Mouse (Mus musculus) lung, embryonic 14.5 days (tissue): Measurements from ENCODE around the gene Gm42791. TPM values are rescaled to one million over a fixed set of nuclear protein-coding genes. Genes with fewer than 3 reads are reported as not detected.

ENCODE experiments used
- ATAC-seq: fragments of 200-750 bp; cut with Nextera tagmentation; 2 replicates; pipeline ENCODE4 v1.8.0; 2017; ENCODE audit warnings: mild to moderate bottlenecking, moderate TSS enrichment, moderate library complexity; ENCODE audit not compliant: insufficient read depth
- DNase-seq: peaks from one replicate; pipeline ENCODE4 v3.0.0-alpha.2; 2015
- H3K27ac ChIP-seq: fragments of 300-500 bp; sonication (generic); 2 replicates; pipeline ENCODE4 v1.5.1; 2014; ENCODE audit warnings: low read depth, mild to moderate bottlenecking, moderate library complexity
- H3K27me3 ChIP-seq: fragments of 300-500 bp; sonication (generic); 2 replicates; pipeline ENCODE4 v1.6.1; 2014; ENCODE audit warnings: low read length, control low read depth; ENCODE audit not compliant: insufficient read depth
- H3K36me3 ChIP-seq: fragments of 300-500 bp; sonication (generic); 2 replicates; pipeline ENCODE4 v1.6.1; 2014; ENCODE audit warnings: control low read depth; ENCODE audit not compliant: insufficient read depth
- H3K4me1 ChIP-seq: fragments of 300-500 bp; sonication (generic); 2 replicates; pipeline ENCODE4 v1.6.1; 2014; ENCODE audit warnings: antibody characterized with exemption, control low read depth; ENCODE audit not compliant: insufficient read depth
- H3K4me2 ChIP-seq: fragments of 300-500 bp; sonication (generic); 2 replicates; pipeline ENCODE4 v1.6.1; 2014; ENCODE audit warnings: mild to moderate bottlenecking
- H3K4me3 ChIP-seq: fragments of 300-500 bp; sonication (generic); 2 replicates; pipeline ENCODE4 v1.5.1; 2014; ENCODE audit warnings: low read depth, low read length
- H3K9ac ChIP-seq: fragments of 300-500 bp; sonication (generic); 2 replicates; pipeline ENCODE4 v1.6.1; 2014
- H3K9me3 ChIP-seq: fragments of 300-500 bp; sonication (generic); 2 replicates; pipeline ENCODE4 v1.6.1; 2016; ENCODE audit warnings: low read depth, low read length, control low read depth
- CTCF ChIP-seq: IDR thresholded peaks from 2 replicates; pipeline ENCODE4 v1.5.1; 2016; ENCODE audit warnings: antibody characterized with exemption, low read depth
- WGBS: fragments of 180-500 bp; shearing (Covaris S2); extraction: QIAGEN DNeasy Blood & Tissue Kit; methylation state at CpG from one replicate; pipeline ENCODE4 v1.1.7; 2014; 5-methylcytosine and 5-hydroxymethylcytosine counted together
- polyA plus RNA-seq: library from polyadenylated mRNA; unstranded; fragments of >200 nt; fragmentation: Nextera tagmentation; extraction: Ambion mirVana; gene quantifications from 2 replicates; pipeline ENCODE4 v1.2.1, GENCODE M21; 2014

Gm42791 gene
- polyA plus RNA-seq, 1 experiment from 2014 or later: 0.58 TPM

DNA sequence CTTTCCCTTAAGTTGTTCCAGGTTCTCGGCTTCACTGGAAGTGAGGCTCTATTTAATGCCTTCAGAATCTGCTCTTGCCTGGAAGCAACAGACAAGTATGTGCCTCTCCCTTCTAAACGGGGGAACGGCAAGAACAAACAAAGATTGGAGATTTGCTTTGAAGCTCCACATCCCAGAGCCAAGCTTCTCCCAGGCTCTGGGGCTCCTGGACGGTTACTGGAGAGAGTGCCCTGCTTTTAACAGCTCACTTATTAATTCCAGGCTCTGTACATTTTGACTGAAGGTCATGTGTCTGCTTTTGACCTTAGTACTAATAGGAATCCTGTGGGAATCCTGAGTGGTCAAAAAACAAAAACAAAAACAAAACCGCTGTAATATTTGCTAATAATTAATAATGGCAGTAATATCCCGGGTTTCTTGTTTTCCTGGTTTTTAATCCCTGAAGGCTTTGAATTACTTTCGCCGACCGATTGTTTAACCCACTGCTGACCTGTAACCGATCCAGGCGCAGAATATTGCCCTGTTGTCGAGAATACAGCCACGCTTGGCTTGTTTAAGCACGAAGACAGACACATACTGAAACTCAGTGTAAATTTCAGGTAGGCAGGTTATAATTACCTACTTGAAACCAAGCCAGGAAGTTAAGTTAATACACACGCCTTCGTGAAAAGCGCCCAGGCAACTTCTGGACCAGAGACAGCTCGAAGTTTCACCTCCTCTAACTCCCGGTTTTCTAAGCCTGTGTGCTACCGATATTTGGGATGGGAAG, 7.3 kb upstream of the Gm42791 start:
- no peak for TF ChIP-seq CTCF
- H3K9ac ChIP-seq: no peak overlapping the region
- H3K27me3 ChIP-seq: no peaks in the 10 kb centered on the region
- no peaks in the 10 kb centered on the region for H3K36me3 ChIP-seq
- 42% methylated on average over 20 of the region's 20 CpGs for WGBS
- 0 out of 2 replicates have a peak overlapping the region, but pooled peaks have one; percentile 15 for H3K4me2 ChIP-seq
- no peak for DNase-seq
- no peak for ATAC-seq
- H3K4me3 ChIP-seq: no peak overlapping the region
- H3K4me1 ChIP-seq: peaks cover 9% of the 10 kb centered on the region; the same call in 1 of the 2 replicates
- peak overlapping the region; percentile 56; the same call in 1 of the 2 replicates for H3K27ac ChIP-seq
- H3K9me3 ChIP-seq: no peaks in the 10 kb centered on the region

DNA sequence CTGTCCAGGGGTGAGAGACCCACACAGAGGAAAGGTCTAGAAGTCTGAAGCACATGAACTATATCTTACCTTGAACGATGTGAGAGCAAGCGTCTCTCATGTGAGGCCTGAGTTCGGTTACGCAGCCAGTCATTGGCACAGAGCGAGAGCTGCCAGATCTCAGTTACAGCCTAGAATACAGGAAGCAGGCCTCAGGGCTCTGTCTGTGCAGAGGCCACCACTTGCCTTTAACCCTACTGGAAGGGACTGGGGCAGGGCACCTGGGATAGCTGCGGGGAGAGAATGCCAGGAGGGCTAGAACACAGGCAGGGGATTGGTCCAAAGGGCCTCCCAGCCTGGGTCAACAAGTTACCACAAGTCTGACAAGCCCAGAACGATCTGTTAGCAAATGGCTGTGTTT, 4.9 kb upstream of the Gm42791 start:
- ATAC-seq (no peak), DNase-seq (no peak)
- no peaks in the 10 kb centered on the region for H3K36me3 ChIP-seq
- H3K4me2 ChIP-seq: no peak overlapping the region
- H3K9ac ChIP-seq: no peak overlapping the region
- no peak overlapping the region for H3K27ac ChIP-seq
- no peak overlapping the region for H3K4me3 ChIP-seq
- peaks cover 11% of the 10 kb centered on the region for H3K4me1 ChIP-seq
- no peaks in the 10 kb centered on the region for H3K9me3 ChIP-seq
- TF ChIP-seq CTCF: no peak
- H3K27me3 ChIP-seq: no peaks in the 10 kb centered on the region
- 84% methylated on average over 7 of the region's 7 CpGs for WGBS

DNA sequence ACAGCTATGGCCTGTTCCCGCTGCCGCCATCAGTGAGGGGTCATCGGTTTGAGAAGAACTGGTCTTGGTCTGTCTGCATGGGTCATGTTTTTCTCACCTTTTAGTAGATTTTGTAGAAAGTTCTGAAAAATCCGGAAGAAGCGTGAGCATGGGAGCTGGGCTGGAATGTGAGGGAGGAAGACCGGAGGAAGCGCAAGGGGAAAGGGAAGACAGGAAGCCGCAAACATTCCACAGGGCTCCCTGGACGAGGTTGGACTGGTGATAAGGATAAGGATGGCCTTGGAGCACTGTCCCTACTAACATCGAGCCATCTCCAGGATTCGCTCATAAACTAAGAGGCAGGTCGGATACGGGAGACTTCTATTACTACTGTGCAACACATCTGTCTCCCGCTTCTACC, 3.6 kb upstream of the Gm42791 start:
- 60% methylated on average over 14 of the region's 14 CpGs for WGBS
- DNase-seq (no peak), ATAC-seq (no peak)
- Histone ChIP-seq H3K4me1 (peaks cover 11% of the 10 kb centered on the region), H3K4me3 (no peak overlapping the region), H3K27ac (no peak overlapping the region), H3K27me3 (no peaks in the 10 kb centered on the region), H3K36me3 (no peaks in the 10 kb centered on the region), H3K9me3 (no peaks in the 10 kb centered on the region), H3K9ac (no peak overlapping the region), H3K4me2 (no peak overlapping the region)
- TF ChIP-seq CTCF: no peak

DNA sequence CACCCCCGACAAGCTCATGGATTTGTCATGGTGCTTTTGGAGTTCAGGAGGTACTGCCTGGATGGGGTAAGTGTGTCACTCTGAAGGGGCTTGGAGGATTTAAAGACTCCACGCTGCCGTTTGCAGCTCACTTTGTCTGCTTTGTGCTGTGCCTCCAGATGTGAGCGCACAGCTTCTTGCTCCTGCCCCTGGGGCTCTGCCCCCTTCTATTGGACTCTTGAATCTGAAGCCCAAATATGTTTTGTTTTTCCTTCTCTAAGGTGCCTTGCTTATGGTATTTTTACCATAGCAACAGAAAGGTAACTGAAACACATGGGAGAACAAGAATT, 1.7 kb upstream of the Gm42791 start:
- ATAC-seq (no peak), DNase-seq (no peak)
- H3K9me3 ChIP-seq: no peaks in the 10 kb centered on the region
- no peak overlapping the region for H3K4me2 ChIP-seq
- no peak overlapping the region for H3K9ac ChIP-seq
- no peak for TF ChIP-seq CTCF
- H3K4me3 ChIP-seq: no peak overlapping the region
- H3K4me1 ChIP-seq: peaks cover 6% of the 10 kb centered on the region
- no peaks in the 10 kb centered on the region for H3K27me3 ChIP-seq
- 58% methylated on average over 4 of the region's 4 CpGs for WGBS
- no peak overlapping the region for H3K27ac ChIP-seq
- H3K36me3 ChIP-seq: no peaks in the 10 kb centered on the region

DNA sequence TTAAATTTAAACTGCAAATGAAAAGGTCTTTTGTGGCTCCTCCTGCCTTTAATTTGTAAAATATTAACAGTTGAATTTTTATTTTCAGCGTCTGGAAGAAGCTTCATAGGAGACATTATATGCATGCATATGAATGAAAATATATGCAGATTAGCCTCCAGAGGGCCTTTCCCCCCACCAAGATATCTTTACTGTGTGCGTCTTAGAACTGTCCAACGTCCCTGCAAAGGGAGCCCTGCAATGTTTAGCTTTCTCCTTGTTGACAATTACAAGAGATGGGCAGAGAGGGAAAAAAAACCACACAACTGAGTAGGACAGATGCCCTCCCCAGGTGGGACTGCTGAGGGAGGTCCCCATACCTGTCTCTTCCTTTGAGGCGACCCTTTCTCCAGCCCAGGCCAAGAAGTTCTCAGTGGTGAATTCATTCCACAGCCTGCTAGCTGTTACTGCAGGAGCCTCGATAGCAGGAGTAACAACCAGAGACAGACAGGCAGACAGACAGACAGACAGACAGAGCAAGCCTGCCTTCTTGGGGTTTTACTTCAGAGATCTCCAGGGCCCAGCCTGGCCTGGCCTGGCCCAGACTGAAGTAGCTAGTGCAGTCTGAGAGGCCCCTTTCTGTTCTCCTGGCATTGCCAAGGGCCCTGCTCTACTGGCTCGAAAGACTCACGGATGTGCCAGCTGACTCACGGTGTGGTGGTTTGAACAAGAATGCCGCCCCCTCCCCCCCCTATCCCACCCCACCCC, 1.2 kb upstream of the Gm42791 start:
- no peak for TF ChIP-seq CTCF
- peaks cover 6% of the 10 kb centered on the region for H3K4me1 ChIP-seq
- no peaks in the 10 kb centered on the region for H3K36me3 ChIP-seq
- DNase-seq: no peak
- H3K4me3 ChIP-seq: no peak overlapping the region
- H3K9me3 ChIP-seq: no peaks in the 10 kb centered on the region
- no peak for ATAC-seq
- no peak overlapping the region for H3K9ac ChIP-seq
- 57% methylated on average over 9 of the region's 9 CpGs for WGBS
- H3K27me3 ChIP-seq: no peaks in the 10 kb centered on the region
- no peak overlapping the region; the same call in 1 of the 2 replicates for H3K4me2 ChIP-seq
- H3K27ac ChIP-seq: peak overlapping the region; percentile 99

DNA sequence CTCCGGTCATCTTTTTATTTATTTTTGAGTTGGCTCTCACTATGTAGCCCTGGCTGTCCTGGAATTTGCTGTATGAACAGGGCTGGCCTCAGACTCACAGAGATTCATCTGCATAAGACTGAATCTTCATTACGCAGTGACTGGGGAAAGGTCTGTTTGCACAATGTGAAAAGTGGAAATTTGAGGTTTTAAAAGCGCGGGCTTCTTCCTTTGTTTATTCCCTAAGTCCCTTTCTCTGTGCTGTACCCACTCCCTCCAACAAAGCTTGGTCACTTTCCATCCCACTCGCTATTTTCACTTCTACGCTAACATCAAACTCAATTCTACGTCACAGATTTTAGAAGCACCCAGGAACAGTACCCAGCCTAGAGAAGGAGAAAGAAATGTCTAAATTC, 639 bp downstream of the Gm42791 start:
- H3K27ac ChIP-seq: peak overlapping the region; percentile 99
- peak overlapping the region; percentile 55 for H3K4me3 ChIP-seq
- peak overlapping the region; percentile 60 for H3K9ac ChIP-seq
- 16% methylated on average over 7 of the region's 7 CpGs for WGBS
- H3K4me1 ChIP-seq: peaks cover 6% of the 10 kb centered on the region
- TF ChIP-seq CTCF: no peak
- peak overlapping the region; percentile 87 for H3K4me2 ChIP-seq
- no peaks in the 10 kb centered on the region for H3K36me3 ChIP-seq
- H3K27me3 ChIP-seq: no peaks in the 10 kb centered on the region
- ATAC-seq: peak; percentile 37; the same call in 1 of the 2 replicates
- peak; percentile 55 for DNase-seq
- no peaks in the 10 kb centered on the region; the same call in 1 of the 2 replicates for H3K9me3 ChIP-seq

DNA sequence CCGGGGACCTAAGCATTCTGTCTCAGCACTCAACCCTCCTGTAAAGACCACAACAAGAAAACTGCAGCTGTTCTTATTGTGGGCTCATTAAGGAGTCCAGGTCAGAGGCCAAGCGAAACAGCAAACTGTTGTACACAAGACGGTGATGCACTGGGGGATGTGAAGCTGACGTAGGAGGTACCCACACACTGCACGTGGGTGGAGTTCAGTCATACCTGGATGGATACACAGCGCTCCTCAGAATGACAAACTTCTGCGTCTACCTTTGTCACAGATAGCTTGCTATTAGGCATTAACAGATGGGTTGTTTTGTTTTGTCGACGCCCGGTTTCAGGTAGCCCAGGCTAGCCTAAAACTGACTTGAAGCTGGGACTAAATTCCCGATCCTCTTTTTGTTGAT, 2.3 kb downstream of the Gm42791 start:
- H3K9ac ChIP-seq: no peak overlapping the region
- no peak overlapping the region for H3K27ac ChIP-seq
- no peak for ATAC-seq
- H3K9me3 ChIP-seq: peaks cover 3% of the 10 kb centered on the region; the same call in 1 of the 2 replicates
- TF ChIP-seq CTCF: no peak
- H3K4me2 ChIP-seq: no peak overlapping the region
- peaks cover 6% of the 10 kb centered on the region for H3K4me1 ChIP-seq
- H3K4me3 ChIP-seq: no peak overlapping the region
- H3K27me3 ChIP-seq: no peaks in the 10 kb centered on the region
- no peaks in the 10 kb centered on the region for H3K36me3 ChIP-seq
- no peak for DNase-seq
- WGBS: 93% methylated on average over 11 of the region's 11 CpGs
